Mouse (Mus musculus): Measurements from ENCODE around the gene Tusc2. TPM values are rescaled to one million over a fixed set of nuclear protein-coding genes. Genes with fewer than 3 reads are reported as not detected.
"Not testable (repeated sequence)": the region's sequence is repeated elsewhere in the genome, so short reads cannot be mapped to it uniquely, and the experiment has no call there.

Tusc2 gene
- polyA plus RNA-seq, 1 experiment, result 50.6 TPM

DNA sequence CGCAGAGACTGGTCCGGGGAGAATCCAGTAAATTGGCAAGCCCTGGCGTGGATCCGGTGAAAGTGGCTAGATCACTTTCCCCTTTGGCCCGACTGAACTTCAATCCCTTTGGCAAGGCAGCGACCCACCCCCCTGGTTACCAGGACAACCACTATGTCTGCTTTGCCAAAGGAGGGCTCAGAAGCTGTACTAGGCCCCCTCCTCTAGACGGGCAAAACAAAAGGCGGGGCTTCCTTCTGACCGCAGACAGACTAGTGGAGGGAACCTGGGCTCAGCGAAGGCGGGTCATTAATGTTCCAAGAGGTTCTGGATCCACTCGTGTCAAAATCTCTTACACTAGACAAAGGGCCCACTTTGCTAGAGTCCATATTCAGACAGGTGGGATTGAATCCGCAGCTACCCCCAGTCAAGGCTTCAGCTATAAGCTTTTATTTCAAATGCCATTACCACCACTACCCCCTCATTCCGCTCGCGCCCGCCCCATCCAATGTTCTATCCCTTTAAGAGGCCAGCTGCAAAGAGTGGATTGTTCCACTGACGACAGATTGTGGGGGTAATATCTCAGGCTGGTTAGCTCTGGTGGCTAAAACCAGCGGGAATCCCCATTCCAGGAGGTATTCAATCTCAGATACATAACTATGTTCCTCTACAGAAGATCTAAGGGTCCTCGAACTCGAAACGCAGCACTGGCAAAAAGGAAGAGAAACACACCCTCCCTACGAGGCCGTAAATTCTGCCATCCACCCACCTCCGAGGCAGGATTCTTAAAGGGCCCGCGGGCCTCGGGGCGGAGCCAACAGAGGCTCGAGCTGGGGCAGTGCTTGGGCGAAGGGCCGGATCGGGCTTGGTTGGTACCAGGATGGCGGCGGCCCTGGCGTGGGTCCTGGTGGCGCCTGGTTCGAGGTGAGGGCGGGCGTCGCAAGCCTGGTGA lies 5.5 kb downstream of the Tusc2 start:
- peak; percentile 79 for DNase-seq (ENCODE audit: low spot score)

DNA sequence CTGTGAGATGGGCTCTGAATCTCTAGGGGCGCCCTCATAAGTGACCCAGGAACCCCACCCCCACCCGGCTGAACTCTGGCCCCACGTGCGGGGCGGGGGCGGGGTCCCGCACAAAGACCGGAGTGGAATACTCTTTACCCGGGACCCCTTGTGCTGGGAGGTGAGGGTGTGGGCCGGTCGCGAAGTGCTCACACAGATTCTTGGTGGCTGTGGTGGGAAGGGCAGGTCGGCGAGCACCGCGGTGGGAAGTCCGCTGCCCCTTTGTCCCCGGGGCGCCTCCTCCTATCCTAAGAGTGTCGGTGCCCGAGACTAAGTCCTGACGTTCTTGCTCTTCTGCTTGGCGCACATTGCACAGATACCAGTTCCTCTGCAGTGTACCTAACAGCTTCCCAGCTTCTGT lies 6.2 kb downstream of the Tusc2 start:
- DNase-seq (ENCODE audit: low spot score), result no peak

DNA sequence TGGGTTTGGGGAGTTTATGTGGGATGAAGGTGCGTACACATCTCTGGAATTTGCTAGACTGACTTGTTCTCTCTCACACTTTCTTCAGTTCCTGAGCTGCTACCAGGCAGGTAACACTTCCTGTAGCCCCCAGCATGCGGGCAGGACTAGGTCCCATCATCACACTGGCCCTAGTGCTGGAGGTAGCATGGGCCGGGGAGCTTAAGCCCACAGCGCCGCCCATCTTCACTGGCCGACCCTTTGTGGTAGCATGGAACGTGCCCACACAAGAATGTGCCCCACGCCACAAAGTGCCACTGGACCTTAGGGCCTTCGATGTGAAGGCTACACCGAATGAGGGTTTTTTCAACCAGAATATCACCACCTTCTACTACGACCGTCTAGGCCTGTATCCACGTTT lies 7.0 kb downstream of the Tusc2 start:
- DNase-seq (ENCODE audit: low spot score), result no peak

DNA sequence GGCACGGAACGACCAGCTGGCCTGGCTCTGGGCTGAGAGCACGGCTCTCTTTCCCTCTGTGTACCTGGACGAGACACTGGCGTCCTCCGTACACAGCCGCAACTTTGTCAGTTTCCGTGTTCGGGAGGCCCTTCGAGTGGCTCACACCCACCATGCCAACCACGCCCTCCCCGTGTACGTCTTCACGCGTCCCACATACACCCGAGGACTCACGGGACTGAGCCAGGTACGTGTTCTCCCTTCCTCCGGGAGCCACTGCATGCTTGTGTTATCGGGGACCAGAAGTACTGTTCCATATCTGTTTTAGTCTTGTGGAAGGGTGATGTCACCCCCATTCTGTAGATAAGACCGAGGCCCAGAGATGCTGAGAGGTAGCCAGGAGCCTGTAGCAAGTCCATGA lies 7.8 kb downstream of the Tusc2 start:
- no peak for DNase-seq (ENCODE audit: low spot score)

DNA sequence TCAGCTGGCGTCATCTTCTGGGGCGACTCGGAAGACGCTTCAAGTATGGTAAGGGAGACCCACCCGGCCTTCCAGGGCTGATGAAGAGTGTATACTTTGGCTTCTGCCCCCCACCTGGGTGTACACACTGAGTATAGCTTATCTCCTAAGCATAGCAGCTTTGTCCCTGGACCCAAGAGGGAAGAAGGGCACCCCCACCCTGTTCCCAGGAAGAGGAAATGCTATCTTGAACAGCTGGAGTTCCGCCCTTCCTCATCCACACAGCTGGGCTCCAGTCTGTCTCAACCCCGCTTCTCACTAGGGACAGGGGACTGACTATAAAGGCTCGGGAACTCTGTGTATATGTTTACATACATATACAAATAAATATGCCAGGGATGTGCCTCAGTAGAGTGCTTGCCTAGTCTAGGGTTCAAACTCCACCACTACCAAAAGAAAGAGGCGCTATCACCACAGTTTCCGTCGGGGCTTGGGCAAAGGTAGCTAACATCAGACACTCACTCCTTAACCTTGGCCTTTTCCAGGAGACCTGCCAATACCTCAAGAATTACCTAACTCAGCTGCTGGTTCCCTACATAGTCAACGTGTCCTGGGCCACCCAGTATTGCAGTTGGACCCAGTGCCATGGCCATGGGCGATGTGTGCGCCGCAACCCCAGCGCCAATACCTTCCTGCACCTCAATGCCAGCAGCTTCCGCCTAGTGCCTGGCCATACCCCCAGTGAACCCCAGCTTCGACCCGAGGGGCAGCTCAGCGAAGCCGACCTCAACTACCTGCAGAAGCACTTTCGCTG lies 8.7 kb downstream of the Tusc2 start:
- no peak for DNase-seq (ENCODE audit: low spot score)

DNA sequence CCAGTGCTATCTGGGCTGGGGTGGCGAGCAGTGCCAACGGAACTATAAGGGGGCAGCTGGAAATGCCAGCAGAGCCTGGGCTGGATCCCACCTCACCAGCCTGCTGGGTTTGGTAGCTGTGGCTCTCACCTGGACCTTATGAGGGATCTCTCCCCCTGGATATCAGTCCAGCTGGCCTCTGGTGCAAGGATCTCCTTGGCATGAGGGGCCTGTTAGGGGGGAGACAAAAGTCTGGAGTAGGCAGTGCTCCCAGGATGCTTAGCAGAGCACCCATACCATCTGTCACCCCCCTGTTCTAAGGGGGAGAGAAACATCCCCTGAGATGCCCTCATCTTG lies 9.2 kb downstream of the Tusc2 start:
- DNase-seq (ENCODE audit: low spot score), result no peak

DNA sequence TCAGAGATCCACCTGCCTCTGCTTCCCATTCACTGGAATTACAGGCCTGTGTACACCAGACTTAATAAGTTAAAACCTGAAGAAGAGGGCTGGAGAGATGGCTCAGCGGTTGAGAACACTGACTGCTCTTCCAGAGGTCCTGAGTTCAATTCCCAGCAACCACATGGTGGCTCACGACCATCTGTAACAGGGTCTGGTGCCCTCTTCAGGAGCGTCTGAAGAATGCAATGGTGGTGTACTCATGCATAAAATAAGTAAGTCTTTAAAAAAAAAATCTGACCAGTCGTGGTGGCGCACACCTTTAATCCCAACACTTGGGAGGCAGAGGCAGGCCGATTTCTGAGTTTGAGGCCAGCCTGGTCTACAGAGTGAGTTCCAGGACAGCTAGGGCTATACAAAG lies 10.7 kb downstream of the Tusc2 start:
- not testable (repeated sequence) for DNase-seq (ENCODE audit: low spot score)

DNA sequence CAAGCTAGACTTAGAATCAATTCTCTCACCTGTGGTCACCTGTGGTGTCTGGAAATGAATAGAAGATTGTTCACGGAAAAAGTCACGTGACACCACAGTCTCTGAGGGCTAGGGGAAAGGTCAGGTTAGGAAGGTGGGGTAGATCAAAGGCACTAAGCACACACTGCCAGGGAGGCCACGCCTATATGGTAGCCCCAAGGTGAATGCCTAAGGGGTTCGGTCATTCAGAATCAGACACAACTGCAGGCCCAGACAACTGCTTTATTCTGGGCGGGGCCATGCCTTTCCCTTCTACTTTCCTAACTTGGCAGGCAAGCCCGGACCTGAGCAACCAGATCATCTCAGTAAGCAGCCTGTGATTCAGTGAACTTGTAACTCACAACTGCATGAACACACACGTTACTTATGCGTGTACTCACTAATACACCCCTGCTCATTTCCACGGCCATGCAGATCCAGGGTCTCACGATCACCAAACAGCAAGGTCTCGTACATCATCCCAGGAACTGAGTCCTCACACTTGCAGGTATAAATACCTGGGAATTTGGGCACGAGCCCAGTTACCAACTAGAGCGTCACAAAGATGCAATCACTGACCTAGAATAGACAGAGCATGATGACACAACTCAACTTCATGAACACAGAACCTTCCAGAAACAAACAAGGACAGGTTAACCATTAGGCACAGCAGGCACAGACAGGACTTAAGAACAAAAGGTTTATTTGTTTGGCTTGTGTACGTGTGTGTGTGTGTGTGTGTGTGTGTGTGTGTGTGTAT lies 12.7 kb downstream of the Tusc2 start:
- DNase-seq (ENCODE audit: low spot score), result no peak

DNA sequence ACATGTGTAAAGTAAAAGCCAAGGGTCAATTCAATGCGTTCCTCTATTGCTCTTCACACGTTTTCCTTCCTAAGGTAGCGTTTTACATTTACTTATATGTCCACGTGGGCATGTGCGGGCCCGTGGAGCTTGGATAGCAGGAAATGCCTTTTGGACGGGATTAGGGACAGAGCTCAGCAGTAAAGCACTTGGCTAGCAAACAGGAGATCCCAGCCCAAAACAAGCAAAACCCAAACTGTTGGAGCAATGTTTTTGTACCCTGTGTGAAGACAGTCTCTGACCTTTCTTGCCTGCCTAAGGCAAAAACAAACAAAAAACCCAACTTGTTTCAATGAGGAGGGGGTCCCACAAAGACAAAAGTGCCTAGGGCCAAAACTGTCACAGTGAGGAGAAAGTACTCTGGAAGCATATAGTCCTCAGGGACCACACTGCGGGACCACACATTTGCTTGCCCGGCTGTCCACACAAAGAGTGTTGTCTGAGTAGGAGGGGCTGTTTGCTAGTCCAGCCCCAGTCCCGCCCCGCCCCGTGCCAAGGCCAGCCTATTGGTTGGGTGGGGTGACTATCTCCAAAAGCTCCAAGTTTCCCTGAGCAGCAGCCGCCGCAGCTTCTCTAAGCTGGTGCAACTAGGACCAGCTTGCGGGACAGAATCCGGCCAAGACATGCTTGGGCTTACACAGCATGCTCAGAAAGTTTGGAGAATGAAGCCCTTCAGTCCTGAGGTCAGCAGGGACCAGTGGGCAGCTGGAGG lies 13.5 kb downstream of the Tusc2 start, which contains the start of gene Hyal1:
TSS of gene Hyal1 (plus strand) at position 571 of the 751 bp plus-strand sequence.
- DNase-seq (ENCODE audit: low spot score), result peak; percentile 73

DNA sequence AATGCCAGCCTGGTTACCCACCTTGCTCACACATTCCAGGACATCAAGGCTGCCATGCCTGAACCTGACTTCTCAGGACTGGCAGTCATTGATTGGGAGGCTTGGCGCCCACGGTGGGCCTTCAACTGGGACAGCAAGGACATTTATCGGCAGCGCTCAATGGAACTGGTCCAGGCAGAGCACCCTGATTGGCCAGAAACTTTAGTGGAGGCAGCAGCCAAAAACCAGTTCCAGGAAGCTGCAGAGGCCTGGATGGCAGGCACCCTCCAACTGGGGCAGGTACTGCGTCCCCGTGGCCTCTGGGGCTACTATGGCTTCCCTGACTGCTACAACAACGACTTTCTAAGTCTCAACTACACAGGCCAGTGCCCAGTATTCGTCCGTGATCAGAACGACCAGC lies 14.8 kb downstream of the Tusc2 start:
- DNase-seq (ENCODE audit: low spot score), result no peak

DNA sequence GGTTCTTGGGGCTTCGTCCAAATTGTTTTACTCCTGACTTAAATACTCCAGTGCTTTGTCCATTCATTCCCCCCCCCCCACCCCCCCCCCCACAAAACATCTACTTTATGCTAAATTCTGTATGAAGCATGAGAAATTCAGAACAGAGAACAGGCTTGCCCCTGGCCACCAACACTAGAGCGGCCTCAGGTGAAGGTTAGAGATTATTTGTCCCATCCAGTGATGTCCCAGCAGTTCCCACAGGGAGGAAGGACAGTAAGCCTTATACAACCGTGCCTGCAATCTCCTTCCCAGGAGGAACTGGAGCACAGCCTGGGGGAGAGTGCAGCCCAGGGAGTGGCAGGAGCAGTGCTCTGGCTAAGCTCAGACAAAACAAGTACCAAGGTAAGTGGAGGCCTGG lies 15.5 kb downstream of the Tusc2 start, which contains the start of gene Naa80:
TSS of gene Naa80 (plus strand) at position 301 of the 400 bp plus-strand sequence.
- DNase-seq (ENCODE audit: low spot score), result no peak

DNA sequence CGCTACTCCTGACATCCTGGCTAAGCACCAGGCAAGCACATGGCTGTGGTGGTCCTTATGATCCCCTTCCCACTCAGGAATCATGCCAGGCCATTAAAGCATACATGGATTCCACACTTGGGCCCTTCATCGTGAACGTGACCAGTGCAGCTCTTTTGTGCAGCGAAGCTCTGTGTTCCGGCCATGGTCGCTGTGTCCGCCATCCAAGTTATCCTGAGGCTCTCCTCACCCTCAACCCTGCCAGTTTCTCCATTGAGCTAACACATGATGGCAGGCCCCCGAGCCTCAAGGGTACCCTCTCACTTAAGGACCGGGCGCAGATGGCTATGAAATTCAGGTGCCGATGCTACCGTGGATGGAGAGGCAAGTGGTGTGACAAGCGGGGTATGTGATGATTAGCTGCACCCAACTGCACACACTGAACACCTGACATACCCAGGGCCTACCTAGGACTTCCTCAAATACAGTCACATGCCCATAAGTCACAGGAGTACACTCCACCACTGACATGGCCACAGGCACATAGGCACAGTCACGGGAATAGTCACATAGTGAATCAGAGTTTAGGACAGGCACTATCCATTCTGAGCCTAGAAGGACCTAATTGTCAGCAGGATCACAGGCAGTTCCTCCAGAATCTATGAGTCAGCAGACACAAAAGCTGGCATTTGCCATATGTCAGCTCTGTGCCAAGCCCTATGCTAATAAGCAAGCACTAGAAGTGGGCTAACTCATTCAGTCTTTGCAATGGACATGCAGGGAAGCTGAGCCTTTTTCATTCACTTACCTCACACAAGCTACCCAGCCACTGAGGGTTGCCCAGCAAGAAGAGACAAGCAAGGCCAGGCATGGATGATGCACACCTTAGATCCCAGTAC lies 16.2 kb downstream of the Tusc2 start:
- DNase-seq (ENCODE audit: low spot score), result no peak

DNA sequence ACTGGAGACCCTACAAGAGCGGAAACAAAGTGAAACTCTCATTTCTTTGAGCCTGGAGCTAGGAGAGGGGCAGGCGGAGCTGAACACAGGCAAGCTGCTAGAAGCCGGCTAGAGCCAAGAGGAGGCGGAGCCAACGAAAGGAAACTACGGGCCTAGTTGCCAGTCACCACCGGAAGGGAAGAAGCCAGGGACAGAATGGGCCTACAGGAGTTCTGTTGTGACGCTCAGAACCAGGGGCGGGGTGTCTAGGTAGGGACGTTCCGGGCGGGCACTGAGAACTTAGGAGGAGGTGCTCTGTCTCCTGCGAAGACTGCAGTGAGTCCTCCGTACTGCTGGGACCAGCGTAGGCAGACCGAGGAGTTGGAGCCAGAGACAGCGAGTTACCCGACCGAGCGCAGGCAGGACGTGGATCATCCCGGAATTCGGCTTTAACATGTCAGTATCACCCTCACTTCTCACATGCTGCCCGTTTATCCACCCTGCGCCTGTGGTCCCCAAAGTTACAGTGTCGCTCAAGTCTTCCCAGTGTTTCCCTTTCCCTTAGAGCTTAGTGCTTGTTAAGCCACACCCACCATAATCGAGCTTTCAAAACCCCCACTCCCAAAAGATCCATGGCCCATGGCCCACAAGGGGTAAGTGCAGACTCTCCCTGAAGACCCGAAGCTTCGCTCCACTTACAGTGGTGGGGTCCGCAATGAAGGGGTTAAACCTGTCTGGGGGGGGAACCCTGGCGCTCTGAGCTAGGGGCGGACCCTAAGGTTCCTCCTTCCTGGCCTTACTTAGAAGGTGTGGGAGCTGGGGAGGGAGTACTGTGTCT lies 17.7 kb downstream of the Tusc2 start, which contains the start of gene Hyal3:
TSS of gene Hyal3 (plus strand) at position 318 of the 817 bp plus-strand sequence.
- peak; percentile 76 for DNase-seq (ENCODE audit: low spot score)

DNA sequence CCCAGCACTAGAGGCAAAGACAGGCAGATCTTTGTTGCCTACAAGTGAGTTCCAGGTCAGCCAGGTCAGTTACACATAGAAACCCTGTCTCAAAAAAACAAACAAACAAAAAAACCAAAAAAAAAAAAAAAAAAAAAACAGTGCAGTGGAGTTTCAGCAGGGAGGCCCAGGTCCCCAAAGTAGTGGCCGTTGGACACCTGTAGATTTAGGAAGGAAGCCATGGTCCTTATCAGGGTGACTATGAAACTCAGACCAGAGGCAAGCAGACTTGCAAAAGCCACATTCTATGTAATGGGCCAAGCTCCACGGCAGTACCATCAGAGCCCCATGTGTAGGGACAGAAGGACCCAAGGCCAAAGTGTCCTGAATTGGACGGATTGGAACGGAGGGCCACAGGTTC lies 18.5 kb downstream of the Tusc2 start:
- DNase-seq (ENCODE audit: low spot score), result no peak

DNA sequence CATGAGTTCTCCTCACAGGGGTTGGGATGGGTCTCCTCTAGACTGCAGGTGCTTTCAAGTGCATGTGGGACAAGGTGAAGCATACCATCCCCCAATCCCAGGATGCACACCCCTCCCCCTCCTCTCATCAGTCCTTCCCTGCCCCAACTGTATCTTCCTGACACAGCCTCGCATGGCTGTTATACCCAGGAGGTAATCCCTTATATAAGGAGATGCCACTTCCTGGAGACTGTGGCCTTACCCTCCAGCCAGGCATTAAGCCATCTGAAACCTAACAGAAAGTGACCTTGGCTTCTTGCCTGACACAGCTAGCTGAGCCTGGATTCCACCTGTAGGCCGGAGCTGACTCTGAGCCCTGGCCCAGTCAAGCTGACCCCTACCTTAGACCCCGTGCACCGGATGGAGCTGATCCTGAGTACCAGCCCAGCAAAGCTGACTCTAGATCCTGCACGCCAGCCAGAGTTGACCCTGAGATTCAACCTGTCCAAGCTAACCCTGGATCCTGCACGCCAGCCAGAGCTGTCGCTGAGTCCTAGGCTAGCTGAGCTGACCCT lies 19.5 kb downstream of the Tusc2 start:
- DNase-seq (ENCODE audit: low spot score), result no peak

DNA sequence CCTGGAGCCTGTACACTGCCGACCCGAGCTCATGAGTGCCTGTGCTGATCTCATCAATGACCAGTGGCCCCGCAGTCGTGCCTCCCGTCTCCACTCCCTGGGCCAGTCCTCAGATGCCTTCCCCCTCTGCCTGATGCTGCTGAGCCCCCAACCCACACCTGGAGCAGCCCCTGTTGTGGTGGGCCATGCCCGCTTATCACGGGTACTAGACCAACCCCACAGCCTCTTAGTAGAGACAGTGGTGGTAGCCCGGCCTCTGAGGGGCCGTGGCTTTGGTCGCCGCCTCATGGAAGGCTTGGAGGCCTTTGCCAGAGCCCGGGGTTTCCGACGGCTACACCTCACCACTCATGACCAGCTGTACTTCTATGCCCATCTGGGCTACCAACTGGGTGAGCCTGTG lies 20.1 kb downstream of the Tusc2 start:
- no peak for DNase-seq (ENCODE audit: low spot score)

DNA sequence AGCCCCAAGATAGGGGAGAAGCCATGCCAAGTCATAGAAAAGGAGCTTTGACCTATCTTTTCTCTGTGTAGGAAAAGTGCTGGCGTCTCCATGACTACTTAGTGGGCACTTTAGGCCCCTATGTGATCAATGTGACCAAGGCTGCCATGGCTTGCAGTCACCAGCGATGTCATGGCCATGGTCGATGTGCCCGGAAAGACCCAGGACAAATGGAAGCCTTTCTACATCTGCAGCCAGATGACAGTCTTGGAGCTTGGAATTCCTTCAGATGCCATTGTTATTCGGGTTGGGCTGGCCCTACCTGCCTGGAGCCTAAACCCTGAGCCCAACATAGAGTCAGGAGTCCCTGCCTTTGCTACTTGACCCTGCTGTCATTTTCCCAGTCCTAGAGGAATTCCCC lies 23.4 kb downstream of the Tusc2 start:
- no peak for DNase-seq (ENCODE audit: low spot score)

DNA sequence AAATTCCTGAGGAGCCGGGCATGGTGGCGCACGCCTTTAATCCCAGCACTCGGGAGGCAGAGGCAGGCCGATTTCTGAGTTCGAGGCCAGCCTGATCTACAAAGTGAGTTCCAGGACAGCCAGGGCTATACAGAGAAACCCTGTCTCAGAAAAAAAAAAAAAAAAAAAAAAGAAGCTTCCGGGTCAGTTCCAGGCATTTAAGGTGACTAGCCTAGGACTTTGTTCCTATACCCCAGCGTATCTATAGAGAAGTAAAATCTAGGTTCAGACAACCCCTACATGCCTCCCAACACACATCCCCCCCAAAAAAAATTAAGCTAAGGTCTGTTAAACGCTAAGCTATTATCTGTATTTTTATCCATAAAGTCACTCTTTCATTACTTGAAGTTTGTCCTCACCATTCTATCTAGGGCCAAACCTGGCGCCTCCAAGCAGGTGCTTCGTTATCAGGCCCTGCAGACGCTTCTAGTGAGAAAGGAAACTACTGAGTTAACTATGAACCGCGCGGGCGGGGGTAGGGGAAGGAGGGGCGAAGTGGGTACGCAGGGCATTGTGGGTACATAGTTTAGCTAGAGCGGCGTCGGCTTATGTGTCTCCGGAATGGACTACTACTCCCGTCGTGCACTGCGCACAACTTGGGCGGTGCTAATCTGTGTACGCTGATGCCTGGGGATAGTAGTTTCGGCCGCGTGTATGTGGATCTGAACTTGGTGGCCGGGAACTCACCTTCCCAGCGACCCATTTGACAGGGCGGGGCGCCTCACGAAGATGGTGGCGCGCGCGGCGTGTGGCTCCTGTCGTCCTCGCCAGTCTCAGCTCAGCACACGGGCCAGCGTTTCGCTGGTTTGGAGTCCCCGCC lies 24.1 kb downstream of the Tusc2 start, which contains the start of gene Ifrd2:
TSS of gene Ifrd2 (plus strand) at position 669 of the 859 bp plus-strand sequence.
- peak; percentile 79 for DNase-seq (ENCODE audit: low spot score)
